Mouse (Mus musculus): ENCODE results near the gene Tbpl1. TPM values are rescaled to one million over a fixed set of nuclear protein-coding genes. Genes with fewer than 3 reads are reported as not detected.

The Tbpl1 gene
- polyA plus RNA-seq, 1 experiment from 2014 or later: 36.7 TPM

DNA sequence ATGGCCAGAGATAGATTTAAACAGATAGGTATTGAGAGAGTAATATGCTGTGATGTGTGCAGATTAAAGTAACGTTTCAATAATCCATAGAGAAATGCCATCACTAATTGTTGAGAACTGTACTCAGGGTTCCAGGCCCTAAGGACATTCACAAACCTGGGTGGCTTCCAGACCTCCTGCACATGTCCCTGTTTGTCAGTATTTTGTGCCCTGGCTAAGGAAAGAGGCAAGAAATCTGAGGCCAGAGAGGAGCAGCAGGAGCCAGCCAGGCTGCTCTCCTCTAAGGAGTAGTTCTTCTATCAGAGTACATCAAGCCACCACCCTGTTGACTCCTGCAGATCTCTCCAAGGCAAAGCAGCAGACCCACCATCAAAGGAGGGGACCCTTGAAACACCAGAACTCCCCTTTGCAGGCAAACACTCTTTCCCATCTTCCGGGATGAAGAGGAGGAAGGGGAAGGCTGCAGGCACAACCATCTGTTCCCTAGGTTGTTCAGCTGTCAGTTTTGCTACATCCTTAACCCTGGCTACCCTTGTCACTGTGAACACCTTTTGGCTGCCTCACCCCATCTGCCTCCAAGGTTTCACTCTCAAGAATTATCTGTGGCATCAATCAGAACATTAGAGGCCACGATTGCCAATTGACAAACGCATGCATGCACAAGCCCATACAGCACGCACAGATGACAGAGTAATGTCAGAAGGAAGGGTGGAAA is 71.3 kb downstream of the Tbpl1 start:
- Histone ChIP-seq H3K27me3 (ENCODE audit: control insufficient read depth, insufficient read depth, low read length) (no peaks in the 10 kb centered on the region), H3K36me3 (ENCODE audit: control insufficient read depth, insufficient read depth) (no peaks in the 10 kb centered on the region), H3K4me1 (ENCODE audit: control insufficient read depth, insufficient read depth, low read length) (peaks cover 8% of the 10 kb centered on the region), H3K4me2 (ENCODE audit: low read depth, low read length) (no peak overlapping the region), H3K9me3 (replicated peaks; ENCODE audit: control insufficient read depth, low read length) (no peaks in the 10 kb centered on the region), H3K9ac (ENCODE audit: low read length) (no peak overlapping the region), H3K27ac (ENCODE audit: low read length) (no peak overlapping the region), H3K4me3 (ENCODE audit: low read length) (no peak overlapping the region)
- WGBS: 90% methylated on average over 5 of the region's 5 CpGs
- ATAC-seq (replicated peaks; ENCODE audit: extremely low read depth, insufficient read depth, low FRiP score): no peak

DNA sequence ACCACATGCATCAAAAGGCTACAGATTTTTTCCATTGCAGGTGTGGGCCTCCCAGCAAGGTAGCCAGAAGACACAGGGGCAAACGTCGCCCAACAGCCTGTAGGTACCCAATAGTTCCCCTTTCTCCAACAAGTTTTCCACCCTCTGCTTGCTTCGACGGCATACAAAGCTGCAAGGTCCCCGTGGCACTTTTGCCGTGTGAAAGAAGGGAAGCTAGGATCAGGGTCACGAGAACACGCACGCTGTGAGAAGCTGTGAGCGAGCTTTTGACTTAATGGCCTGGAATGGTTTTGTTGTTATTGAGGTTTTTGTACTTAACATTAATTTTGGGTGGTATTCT is 72.4 kb downstream of the Tbpl1 start:
- Histone ChIP-seq H3K4me2 (ENCODE audit: low read depth, low read length) (no peak overlapping the region), H3K4me1 (ENCODE audit: control insufficient read depth, insufficient read depth, low read length) (peaks cover 8% of the 10 kb centered on the region), H3K36me3 (ENCODE audit: control insufficient read depth, insufficient read depth) (no peaks in the 10 kb centered on the region), H3K9me3 (replicated peaks; ENCODE audit: control insufficient read depth, low read length) (no peaks in the 10 kb centered on the region), H3K27ac (ENCODE audit: low read length) (no peak overlapping the region), H3K9ac (ENCODE audit: low read length) (no peak overlapping the region), H3K4me3 (ENCODE audit: low read length) (no peak overlapping the region), H3K27me3 (ENCODE audit: control insufficient read depth, insufficient read depth, low read length) (no peaks in the 10 kb centered on the region)
- ATAC-seq (replicated peaks; ENCODE audit: extremely low read depth, insufficient read depth, low FRiP score): no peak
- WGBS: 87% methylated on average over 10 of the region's 10 CpGs

DNA sequence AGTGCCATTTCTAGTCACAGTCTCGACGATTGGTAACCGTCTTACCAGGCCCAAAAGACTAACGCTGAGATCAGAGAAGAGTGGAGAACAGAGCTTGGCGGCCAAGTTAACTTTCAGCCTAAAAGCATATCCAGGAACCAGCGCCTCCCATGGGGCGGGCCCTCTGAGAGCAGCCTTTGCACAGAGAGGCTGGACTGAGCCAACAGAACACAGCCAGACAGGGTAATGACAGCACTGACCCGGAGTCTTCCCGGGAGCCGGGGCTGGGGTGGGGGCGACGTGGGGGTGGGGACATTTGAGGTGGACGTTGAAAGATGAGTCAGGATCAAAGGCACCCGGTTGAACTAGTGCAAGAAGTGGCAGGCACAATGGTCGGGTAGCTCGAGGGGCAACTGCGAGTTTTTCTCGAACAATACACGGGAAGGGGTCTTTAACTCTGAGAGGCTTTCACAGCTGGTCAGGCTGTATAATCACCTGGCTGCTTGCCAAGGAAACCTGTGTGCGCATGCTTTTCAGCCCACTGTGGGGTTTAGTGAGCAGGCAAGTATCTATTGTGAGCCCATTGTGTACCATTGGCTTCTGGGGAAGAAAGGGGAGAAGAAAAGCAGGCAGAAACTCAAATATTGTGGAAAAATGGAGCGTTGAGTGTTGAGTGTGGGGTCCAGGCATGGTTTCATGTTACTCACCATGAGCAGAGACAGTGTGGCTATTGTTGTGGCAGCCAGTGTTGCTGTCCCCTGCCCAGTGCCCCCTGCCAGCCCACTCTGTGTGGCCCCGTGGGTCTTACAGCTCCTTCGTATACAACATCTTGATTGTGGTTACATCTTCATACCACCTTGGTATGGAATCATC is 73.0 kb downstream of the Tbpl1 start:
- Histone ChIP-seq H3K27ac (ENCODE audit: low read length) (no peak overlapping the region), H3K4me1 (ENCODE audit: control insufficient read depth, insufficient read depth, low read length) (peaks cover 8% of the 10 kb centered on the region), H3K36me3 (ENCODE audit: control insufficient read depth, insufficient read depth) (no peaks in the 10 kb centered on the region), H3K4me2 (ENCODE audit: low read depth, low read length) (peak overlapping the region; percentile 49), H3K9ac (ENCODE audit: low read length) (no peak overlapping the region), H3K9me3 (replicated peaks; ENCODE audit: control insufficient read depth, low read length) (no peaks in the 10 kb centered on the region), H3K27me3 (ENCODE audit: control insufficient read depth, insufficient read depth, low read length) (no peaks in the 10 kb centered on the region), H3K4me3 (ENCODE audit: low read length) (peak overlapping the region; percentile 3; the same call in 1 of the 2 replicates)
- no peak for ATAC-seq (replicated peaks; ENCODE audit: extremely low read depth, insufficient read depth, low FRiP score)
- 32% methylated on average over 23 of the region's 23 CpGs for WGBS

Small RNA genes lying within 50 kb of the gene (microRNA-seq; reads per million reads assigned to microRNA genes)
- gene Mir7663: not detected

Other genes starting within 250 kb of the Tbpl1 start
- 2.0 and 2.7 TPM in 2 replicates for gene Slc2a12, start 86.9 kb downstream of the Tbpl1 start, polyA plus RNA-seq (2015; fragmentation: Nextera tagmentation; extraction: Ambion mirVana)
- gene Tcf21, start 88.2 kb upstream of the Tbpl1 start, polyA plus RNA-seq (2015; fragmentation: Nextera tagmentation; extraction: Ambion mirVana): 51.4 and 67.7 TPM in 2 replicates